Mouse (Mus musculus) C2C12 (cell line): Measurements from ENCODE around the gene Bicra. TPM values are rescaled to one million over a fixed set of nuclear protein-coding genes. Genes with fewer than 3 reads are reported as not detected.

Experiments
- H3K27me3 ChIP-seq: one replicate; pipeline ENCODE4 v1.6.1; 2011; ENCODE audit not compliant: control insufficient read depth, insufficient read depth, insufficient read length
- H3K36me3 ChIP-seq: one replicate; pipeline ENCODE4 v1.6.1; 2011; ENCODE audit not compliant: control insufficient read depth, insufficient read depth
- H3K4me3 ChIP-seq: one replicate; pipeline ENCODE4 v1.5.1; 2011; ENCODE audit warnings: mild to moderate bottlenecking, control low read depth; ENCODE audit not compliant: poor library complexity, insufficient read depth, severe bottlenecking
- H3K79me2 ChIP-seq: one replicate; pipeline ENCODE4 v1.6.1; 2011; ENCODE audit not compliant: control insufficient read depth, insufficient read depth
- H3K79me3 ChIP-seq: one replicate; pipeline ENCODE4 v1.6.1; 2011; ENCODE audit warnings: low read depth, control low read depth
- H3ac ChIP-seq: one replicate; pipeline ENCODE3; 2011; ENCODE audit warnings: low read depth; ENCODE audit not compliant: control insufficient read depth, insufficient read length
- CEBPB ChIP-seq: IDR thresholded peaks from one replicate; pipeline ENCODE4 v1.6.1; 2011; ENCODE audit warnings: low read depth, mild to moderate bottlenecking, control low read depth, moderate library complexity
- CTCF ChIP-seq: IDR thresholded peaks from one replicate; pipeline ENCODE4 v1.5.1; 2011; ENCODE audit not compliant: control insufficient read depth, insufficient read depth, insufficient read length
- FOSL1 ChIP-seq: IDR thresholded peaks from one replicate; pipeline ENCODE4 v1.8.0; 2011; ENCODE audit warnings: mild to moderate bottlenecking, low read length; ENCODE audit not compliant: poor library complexity, insufficient read depth, severe bottlenecking
- MAX ChIP-seq: IDR thresholded peaks from one replicate; pipeline ENCODE4 v1.6.1; 2011; ENCODE audit warnings: mild to moderate bottlenecking, control low read depth
- MYOD1 ChIP-seq: IDR thresholded peaks from one replicate; pipeline ENCODE4 v1.6.1; 2011; ENCODE audit warnings: low read depth; ENCODE audit not compliant: control insufficient read depth, insufficient read length
- MYOG ChIP-seq: IDR thresholded peaks from one replicate; pipeline ENCODE4 v1.6.1; 2011; ENCODE audit not compliant: control insufficient read depth, insufficient read length; ENCODE audit errors: extremely low read depth
- USF1 ChIP-seq: IDR thresholded peaks from one replicate; pipeline ENCODE4 v1.6.1; 2011; ENCODE audit warnings: low read depth, mild to moderate bottlenecking, control low read depth, moderate library complexity
- polyA plus RNA-seq: library from polyadenylated mRNA; unstranded; fragments of >200 nt; fragmentation: generic; extraction: Trizol; gene quantifications from one replicate; pipeline ENCODE4 v1.2.1, GENCODE M21; 2012; ENCODE audit warnings: missing spikeins

Gene Bicra
- polyA plus RNA-seq, 1 experiment: 4.3 TPM

GRCm38 (mm10) chr7:16046481-16047337, 1.0 kb downstream of the Bicra start:
- Histone ChIP-seq H3K27me3 (no peaks in the 10 kb centered on the region), H3ac (peak overlapping the region; percentile 74), H3K36me3 (no peaks in the 10 kb centered on the region), H3K79me2 (peaks cover 66% of the 10 kb centered on the region), H3K79me3 (peaks cover 56% of the 10 kb centered on the region), H3K4me3 (peak overlapping the region; percentile 71)
- no peak for TF ChIP-seq USF1
- TF ChIP-seq MAX: no peak
- TF ChIP-seq CTCF: no peak

- Histone ChIP-seq H3K79me2 (peaks cover 72% of the 10 kb centered on the region), H3K36me3 (no peaks in the 10 kb centered on the region), H3K79me3 (peaks cover 62% of the 10 kb centered on the region), H3K4me3 (peak overlapping the region; percentile 71), H3K27me3 (no peaks in the 10 kb centered on the region), H3ac (peak overlapping the region; percentile 74)
- no peak for TF ChIP-seq CTCF
- TF ChIP-seq CEBPB: no peak
- no peak for TF ChIP-seq MYOD1
- TF ChIP-seq MAX: no peak
- no peak for TF ChIP-seq USF1
- no peak for TF ChIP-seq MYOG
- no peak for TF ChIP-seq FOSL1
Measured at GRCm38 (mm10) chr7:16046101-16046480, 1.6 kb downstream of the Bicra start.

DNA sequence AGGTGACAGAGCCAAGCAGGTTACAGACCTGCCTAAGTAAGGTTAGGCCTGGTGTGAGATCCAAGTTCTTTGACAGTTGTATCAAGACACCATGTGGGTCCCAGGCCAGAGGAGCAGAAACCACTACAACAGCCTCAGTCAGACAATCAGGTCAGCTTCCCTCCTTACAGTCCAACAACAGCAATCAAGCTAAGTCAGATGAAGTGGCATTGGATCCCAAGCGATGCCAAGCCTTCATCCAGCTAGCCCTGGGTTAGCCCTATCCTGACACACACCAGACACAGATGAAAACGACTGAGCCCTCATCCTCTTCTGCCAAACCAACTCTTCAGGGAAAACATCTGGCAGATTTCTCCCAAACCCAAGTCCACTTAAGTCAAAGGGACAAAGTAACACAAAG, 2.2 kb downstream of the Bicra start:
- H3K79me2 ChIP-seq: peaks cover 78% of the 10 kb centered on the region
- no peaks in the 10 kb centered on the region for H3K36me3 ChIP-seq
- TF ChIP-seq MAX: no peak
- no peak for TF ChIP-seq CEBPB
- no peak for TF ChIP-seq MYOD1
- no peak for TF ChIP-seq CTCF
- no peak for TF ChIP-seq USF1
- no peak for TF ChIP-seq FOSL1
- no peak for TF ChIP-seq MYOG
- peaks cover 67% of the 10 kb centered on the region for H3K79me3 ChIP-seq
- H3K27me3 ChIP-seq: no peaks in the 10 kb centered on the region
- no peak overlapping the region for H3ac ChIP-seq
- H3K4me3 ChIP-seq: no peak overlapping the region

DNA sequence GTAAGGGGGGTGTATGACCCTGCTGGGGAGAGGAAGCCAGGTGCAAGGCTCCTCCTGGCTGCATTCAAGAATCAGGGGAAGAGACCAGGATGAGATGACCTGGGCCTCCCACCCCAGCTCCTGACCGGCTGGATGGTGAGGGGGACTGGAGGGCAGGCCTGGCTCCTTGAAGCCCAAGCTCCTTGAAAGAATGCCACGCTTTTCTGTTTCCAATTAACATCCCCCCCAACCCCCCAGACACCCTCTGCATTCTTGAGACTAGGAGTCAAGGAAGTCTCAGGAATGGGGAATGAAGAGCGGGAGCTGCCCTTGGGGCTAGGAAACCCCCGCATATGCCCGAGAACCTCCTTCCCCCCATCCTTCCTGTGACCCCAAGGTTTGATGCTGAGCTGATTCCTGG, 3.2 kb downstream of the Bicra start:
- no peak for TF ChIP-seq USF1
- TF ChIP-seq MYOG: no peak
- no peak for TF ChIP-seq MAX
- TF ChIP-seq CEBPB: no peak
- TF ChIP-seq MYOD1: no peak
- TF ChIP-seq CTCF: no peak
- TF ChIP-seq FOSL1: no peak
- Histone ChIP-seq H3K4me3 (no peak overlapping the region), H3ac (no peak overlapping the region), H3K36me3 (no peaks in the 10 kb centered on the region), H3K27me3 (no peaks in the 10 kb centered on the region), H3K79me2 (peaks cover 83% of the 10 kb centered on the region), H3K79me3 (peaks cover 74% of the 10 kb centered on the region)

- H3K79me3 ChIP-seq: peaks cover 74% of the 10 kb centered on the region
- TF ChIP-seq CTCF (no peak), CEBPB (no peak), FOSL1 (no peak), MYOD1 (no peak), MYOG (no peak)
- H3K4me3 ChIP-seq: no peak overlapping the region
- H3ac ChIP-seq: no peak overlapping the region
- H3K79me2 ChIP-seq: peaks cover 88% of the 10 kb centered on the region
- H3K27me3 ChIP-seq: no peaks in the 10 kb centered on the region
- no peaks in the 10 kb centered on the region for H3K36me3 ChIP-seq
Measured at GRCm38 (mm10) chr7:16043861-16044435, 3.8 kb downstream of the Bicra start.
